Mouse (Mus musculus): ENCODE results near the gene Cd300ld4.

DNA sequence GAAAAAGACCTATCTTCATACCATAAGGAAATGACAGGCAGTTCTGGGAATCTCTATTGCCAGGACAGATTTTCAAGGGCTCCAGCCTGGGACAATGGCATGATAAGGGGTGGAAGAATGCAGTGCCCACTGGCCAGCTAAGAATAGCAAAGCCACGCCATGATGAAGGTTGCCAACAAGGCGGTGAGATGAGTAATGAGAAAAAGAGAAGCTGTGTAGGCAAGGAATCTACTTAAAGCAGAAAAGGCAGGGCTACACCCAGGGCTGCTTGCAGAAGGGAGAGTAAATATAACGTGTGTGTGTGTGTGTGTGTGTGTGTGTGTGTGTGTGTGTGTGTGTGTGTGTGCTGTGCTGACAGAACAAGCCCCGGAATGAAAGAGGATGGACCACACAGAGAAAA, 44.9 kb downstream of the Cd300ld4 start:
- TF ChIP-seq CTCF (IDR thresholded peaks at IDR 0.05; ENCODE audit: control insufficient read depth, insufficient read depth, insufficient replicate concordance, low read depth, low read length) (no peak), POLR2A (IDR thresholded peaks at IDR 0.05; ENCODE audit: control insufficient read depth, low read depth, low read length) (no peak)

All from testis, adult 2 months (tissue).